Mouse (Mus musculus): ENCODE data around the gene Gal3st2. TPM values are rescaled to one million over a fixed set of nuclear protein-coding genes. Genes with fewer than 3 reads are reported as not detected.
"Not testable (repeated sequence)": the region's sequence is repeated elsewhere in the genome, so short reads cannot be mapped to it uniquely, and the experiment has no call there.

Gene Gal3st2
- polyA plus RNA-seq, 1 experiment from 2014 or later: 0.13 TPM

- no peak overlapping the region for H3K4me2 ChIP-seq (ENCODE audit: low read length)
- H3K27ac ChIP-seq: no peak overlapping the region
- H3K9ac ChIP-seq (ENCODE audit: low read depth, low read length): no peak overlapping the region
- DNase-seq (ENCODE audit: low spot score): no peak
- 90% methylated on average over 6 of the region's 6 CpGs for WGBS
- no peaks in the 10 kb centered on the region for H3K27me3 ChIP-seq (ENCODE audit: insufficient read depth, low read length)
- H3K4me1 ChIP-seq (replicated peaks; ENCODE audit: insufficient read depth, low read length): no peaks in the 10 kb centered on the region
- no peaks in the 10 kb centered on the region for H3K9me3 ChIP-seq (replicated peaks; ENCODE audit: low read length)
- TF ChIP-seq CTCF (IDR thresholded peaks at IDR 0.05; ENCODE audit: low read depth): no peak
- no peak overlapping the region for H3K4me3 ChIP-seq (replicated peaks; ENCODE audit: low read depth, low read length)
- no peak for ATAC-seq (replicated peaks; ENCODE audit: low FRiP score, low read depth)
- H3K36me3 ChIP-seq (ENCODE audit: insufficient read depth, low read length): peaks cover 9% of the 10 kb centered on the region; the same call in 1 of the 2 replicates
Observed at GRCm38 (mm10) chr1:93835876-93836531, 25.1 kb upstream of the Gal3st2 start.

GRCm38 (mm10) chr1:93836532-93836913 is 24.6 kb upstream of the Gal3st2 start:
- no peak overlapping the region for H3K27ac ChIP-seq
- DNase-seq (ENCODE audit: low spot score) (no peak), ATAC-seq (replicated peaks; ENCODE audit: low FRiP score, low read depth) (no peak)
- no peak for TF ChIP-seq CTCF (IDR thresholded peaks at IDR 0.05; ENCODE audit: low read depth)
- 74% methylated on average over 2 of the region's 2 CpGs for WGBS
- H3K4me2 ChIP-seq (ENCODE audit: low read length): no peak overlapping the region
- H3K9ac ChIP-seq (ENCODE audit: low read depth, low read length): no peak overlapping the region
- no peak overlapping the region for H3K4me3 ChIP-seq (replicated peaks; ENCODE audit: low read depth, low read length)
- H3K9me3 ChIP-seq (replicated peaks; ENCODE audit: low read length): no peaks in the 10 kb centered on the region
- H3K27me3 ChIP-seq (ENCODE audit: insufficient read depth, low read length): no peaks in the 10 kb centered on the region
- H3K36me3 ChIP-seq (ENCODE audit: insufficient read depth, low read length): peaks cover 9% of the 10 kb centered on the region; the same call in 1 of the 2 replicates
- no peaks in the 10 kb centered on the region for H3K4me1 ChIP-seq (replicated peaks; ENCODE audit: insufficient read depth, low read length)

- 93% methylated on average over 8 of the region's 8 CpGs for WGBS
- no peak overlapping the region for H3K4me2 ChIP-seq (ENCODE audit: low read length)
- H3K9me3 ChIP-seq (replicated peaks; ENCODE audit: low read length): no peaks in the 10 kb centered on the region
- no peaks in the 10 kb centered on the region for H3K27me3 ChIP-seq (ENCODE audit: insufficient read depth, low read length)
- DNase-seq (ENCODE audit: low spot score): no peak
- H3K27ac ChIP-seq: no peak overlapping the region
- ATAC-seq (replicated peaks; ENCODE audit: low FRiP score, low read depth): no peak
- H3K4me3 ChIP-seq (replicated peaks; ENCODE audit: low read depth, low read length): no peak overlapping the region
- H3K36me3 ChIP-seq (ENCODE audit: insufficient read depth, low read length): peaks cover 9% of the 10 kb centered on the region; the same call in 1 of the 2 replicates
- TF ChIP-seq CTCF (IDR thresholded peaks at IDR 0.05; ENCODE audit: low read depth): no peak
- no peaks in the 10 kb centered on the region for H3K4me1 ChIP-seq (replicated peaks; ENCODE audit: insufficient read depth, low read length)
- H3K9ac ChIP-seq (ENCODE audit: low read depth, low read length): no peak overlapping the region
Observed at GRCm38 (mm10) chr1:93837335-93837734, 23.8 kb upstream of the Gal3st2 start.

GRCm38 (mm10) chr1:93838569-93838968 is 22.5 kb upstream of the Gal3st2 start:
- H3K4me1 ChIP-seq (replicated peaks; ENCODE audit: insufficient read depth, low read length); H3K27me3 ChIP-seq (ENCODE audit: insufficient read depth, low read length); H3K9me3 ChIP-seq (replicated peaks; ENCODE audit: low read length); H3K4me3 ChIP-seq (replicated peaks; ENCODE audit: low read depth, low read length); H3K27ac ChIP-seq; ATAC-seq (replicated peaks; ENCODE audit: low FRiP score, low read depth); H3K4me2 ChIP-seq (ENCODE audit: low read length); H3K9ac ChIP-seq (ENCODE audit: low read depth, low read length); DNase-seq (ENCODE audit: low spot score); H3K36me3 ChIP-seq (ENCODE audit: insufficient read depth, low read length): not testable (repeated sequence)
- WGBS: 85% methylated on average over 7 of the region's 8 CpGs

GRCm38 (mm10) chr1:93845766-93846366 is 15.2 kb upstream of the Gal3st2 start:
- H3K9me3 ChIP-seq (replicated peaks; ENCODE audit: low read length); H3K4me2 ChIP-seq (ENCODE audit: low read length); H3K4me3 ChIP-seq (replicated peaks; ENCODE audit: low read depth, low read length); H3K4me1 ChIP-seq (replicated peaks; ENCODE audit: insufficient read depth, low read length); H3K9ac ChIP-seq (ENCODE audit: low read depth, low read length); DNase-seq (ENCODE audit: low spot score); H3K27me3 ChIP-seq (ENCODE audit: insufficient read depth, low read length); H3K36me3 ChIP-seq (ENCODE audit: insufficient read depth, low read length); H3K27ac ChIP-seq: not testable (repeated sequence)
- 25% methylated on average over 1 of the region's 3 CpGs for WGBS
- ATAC-seq (replicated peaks; ENCODE audit: low FRiP score, low read depth): peak; percentile 54; the same call in 1 of the 2 replicates

- not testable (repeated sequence) for H3K9me3 ChIP-seq (replicated peaks; ENCODE audit: low read length); ATAC-seq (replicated peaks; ENCODE audit: low FRiP score, low read depth); H3K4me3 ChIP-seq (replicated peaks; ENCODE audit: low read depth, low read length); H3K9ac ChIP-seq (ENCODE audit: low read depth, low read length); H3K27me3 ChIP-seq (ENCODE audit: insufficient read depth, low read length); H3K4me1 ChIP-seq (replicated peaks; ENCODE audit: insufficient read depth, low read length); DNase-seq (ENCODE audit: low spot score); H3K36me3 ChIP-seq (ENCODE audit: insufficient read depth, low read length); H3K4me2 ChIP-seq (ENCODE audit: low read length); H3K27ac ChIP-seq
- WGBS: 63% methylated on average over 4 of the region's 4 CpGs
Observed at GRCm38 (mm10) chr1:93855790-93856189, 5.3 kb upstream of the Gal3st2 start.

- Histone ChIP-seq H3K9ac (ENCODE audit: low read depth, low read length) (no peak overlapping the region), H3K4me2 (ENCODE audit: low read length) (no peak overlapping the region), H3K27ac (no peak overlapping the region), H3K4me3 (replicated peaks; ENCODE audit: low read depth, low read length) (no peak overlapping the region), H3K27me3 (ENCODE audit: insufficient read depth, low read length) (no peaks in the 10 kb centered on the region), H3K36me3 (ENCODE audit: insufficient read depth, low read length) (no peaks in the 10 kb centered on the region), H3K9me3 (replicated peaks; ENCODE audit: low read length) (no peaks in the 10 kb centered on the region), H3K4me1 (replicated peaks; ENCODE audit: insufficient read depth, low read length) (no peaks in the 10 kb centered on the region)
- ATAC-seq (replicated peaks; ENCODE audit: low FRiP score, low read depth) (no peak), DNase-seq (ENCODE audit: low spot score) (no peak)
- 35% methylated on average over 6 of the region's 6 CpGs for WGBS
- TF ChIP-seq CTCF (IDR thresholded peaks at IDR 0.05; ENCODE audit: low read depth): no peak
Observed at GRCm38 (mm10) chr1:93857370-93857769, 3.7 kb upstream of the Gal3st2 start.
